Mouse (Mus musculus): ENCODE results near the gene Cyp2j13.
"Not testable (repeated sequence)": the region's sequence is repeated elsewhere in the genome, so short reads cannot be mapped to it uniquely, and the experiment has no call there.

Cyp2j13 gene

GRCm38 (mm10) chr4:96077261-96078125 is at the start of gene Cyp2j13:
Gene Cyp2j13, minus strand, starts transcription at chr4:96077546.
- no peak for DNase-seq (ENCODE audit: low spot score in 2 of 2)

- DNase-seq (ENCODE audit: low spot score in 2 of 2) = no peak
Observed at GRCm38 (mm10) chr4:96096841-96097240, 19.5 kb upstream of the Cyp2j13 start.

- DNase-seq (ENCODE audit: low spot score in 2 of 2) = no peak
Observed at GRCm38 (mm10) chr4:96091869-96092268, 14.5 kb upstream of the Cyp2j13 start.

GRCm38 (mm10) chr4:96089356-96090048 is 12.2 kb upstream of the Cyp2j13 start:
- DNase-seq (ENCODE audit: low spot score in 2 of 2) = not testable (repeated sequence)

- no peak for DNase-seq (ENCODE audit: low spot score in 2 of 2)
Observed at GRCm38 (mm10) chr4:96078308-96078707, 962 bp upstream of the Cyp2j13 start.

- DNase-seq (ENCODE audit: low spot score in 2 of 2) = no peak
Observed at GRCm38 (mm10) chr4:96062045-96062444, 15.3 kb downstream of the Cyp2j13 start.

GRCm38 (mm10) chr4:96060106-96060505 is 17.2 kb downstream of the Cyp2j13 start:
- no peak for DNase-seq (ENCODE audit: low spot score in 2 of 2)

- DNase-seq (ENCODE audit: low spot score in 2 of 2) = no peak
Observed at GRCm38 (mm10) chr4:96028412-96028811, 48.9 kb downstream of the Cyp2j13 start.

- DNase-seq (ENCODE audit: low spot score in 2 of 2) = no peak
Observed at GRCm38 (mm10) chr4:96022803-96023202, 54.5 kb downstream of the Cyp2j13 start.

- DNase-seq (ENCODE audit: low spot score in 2 of 2) = no peak
Observed at GRCm38 (mm10) chr4:96016875-96017274, 60.5 kb downstream of the Cyp2j13 start.

GRCm38 (mm10) chr4:95982221-95982620 is 95.1 kb downstream of the Cyp2j13 start:
- DNase-seq (ENCODE audit: low spot score in 2 of 2) = not testable (repeated sequence)
